Mouse (Mus musculus) kidney, postnatal 0 days (tissue): Measurements from ENCODE around the gene AL732309.1. TPM values are rescaled to one million over a fixed set of nuclear protein-coding genes. Genes with fewer than 3 reads are reported as not detected.

Experiments used
- ATAC-seq: fragments of 200-750 bp; cut with Nextera tagmentation; replicated peaks from 2 replicates; pipeline ENCODE4 v1.8.0; 2017; ENCODE audit warnings: low read depth, moderate number of reproducible peaks, moderate TSS enrichment, moderate library complexity; ENCODE audit not compliant: low FRiP score
- DNase-seq: peaks from one replicate; pipeline ENCODE4 v3.0.0-alpha.2; 2016; ENCODE audit warnings: low spot score
- H3K27ac ChIP-seq: fragments of 300-500 bp; sonication (generic); 2 replicates; pipeline ENCODE4 v1.5.1; 2014; ENCODE audit warnings: mild to moderate bottlenecking
- H3K27me3 ChIP-seq: fragments of 300-500 bp; sonication (generic); 2 replicates; pipeline ENCODE4 v1.6.1; 2014; ENCODE audit warnings: low read length, mixed read lengths; ENCODE audit not compliant: insufficient read depth
- H3K36me3 ChIP-seq: fragments of 300-500 bp; sonication (generic); 2 replicates; pipeline ENCODE4 v1.6.1; 2014; ENCODE audit warnings: low read length, mixed read lengths; ENCODE audit not compliant: insufficient read depth
- H3K4me1 ChIP-seq: fragments of 300-500 bp; sonication (generic); replicated peaks from 2 replicates; pipeline ENCODE4 v1.6.1; 2014; ENCODE audit warnings: antibody characterized with exemption, low read length, mixed read lengths; ENCODE audit not compliant: insufficient read depth
- H3K4me2 ChIP-seq: fragments of 300-500 bp; sonication (generic); 2 replicates; pipeline ENCODE4 v1.6.1; 2014; ENCODE audit warnings: mild to moderate bottlenecking, low read length, moderate library complexity, mixed read lengths
- H3K4me3 ChIP-seq: fragments of 300-500 bp; sonication (generic); replicated peaks from 2 replicates; pipeline ENCODE4 v1.5.1; 2014; ENCODE audit warnings: low read depth, low read length
- H3K9ac ChIP-seq: fragments of 300-500 bp; sonication (generic); 2 replicates; pipeline ENCODE4 v1.6.1; 2014; ENCODE audit warnings: low read depth, low read length
- H3K9me3 ChIP-seq: fragments of 300-500 bp; sonication (generic); replicated peaks from 2 replicates; pipeline ENCODE4 v1.6.1; 2016; ENCODE audit warnings: low read length, inconsistent platforms, mixed read lengths
- CTCF ChIP-seq: IDR thresholded peaks from 2 replicates; pipeline ENCODE4 v1.5.1; 2016; ENCODE audit warnings: antibody characterized with exemption, low read depth, mild to moderate bottlenecking, moderate library complexity
- WGBS: fragments of 180-500 bp; shearing (Covaris S2); extraction: QIAGEN DNeasy Blood & Tissue Kit; methylation state at CpG from one replicate; pipeline ENCODE4 v1.1.7; 2014; 5-methylcytosine and 5-hydroxymethylcytosine counted together
- polyA plus RNA-seq: library from polyadenylated mRNA; unstranded; fragments of >200 nt; fragmentation: Nextera tagmentation; extraction: Ambion mirVana; gene quantifications from 2 replicates; pipeline ENCODE4 v1.2.1, GENCODE M21; 2015

The AL732309.1 gene
- polyA plus RNA-seq, 1 experiment from 2014 or later: 2.7 TPM

- Histone ChIP-seq H3K4me2 (no peak within 1 kb of the TSS), H3K27ac (peak within 1 kb of the TSS; percentile 47; the same call in 1 of the 2 replicates), H3K9ac (no peak within 1 kb of the TSS), H3K36me3 (no peaks in the 10 kb centered on the region), H3K4me1 (peaks cover 13% of the 10 kb centered on the region), H3K4me3 (no peak within 1 kb of the TSS), H3K9me3 (no peaks in the 10 kb centered on the region), H3K27me3 (no peaks in the 10 kb centered on the region)
- no peak for TF ChIP-seq CTCF
- DNase-seq (peak; percentile 25), ATAC-seq (no peak)
- WGBS: 35% methylated on average over 8 of the region's 8 CpGs
Measured at GRCm38 (mm10) chr2:25236614-25237013, 10.0 kb downstream of the AL732309.1 start, which contains the start of gene Rnf224. TSS of gene Rnf224 (minus strand) at chr2:25236787.

GRCm38 (mm10) chr2:25234551-25235220 is 12.0 kb downstream of the AL732309.1 start:
- Histone ChIP-seq H3K27ac (peak overlapping the region; percentile 25; the same call in 1 of the 2 replicates), H3K36me3 (no peaks in the 10 kb centered on the region), H3K9ac (no peak overlapping the region), H3K4me1 (no peaks in the 10 kb centered on the region), H3K9me3 (no peaks in the 10 kb centered on the region), H3K4me2 (no peak overlapping the region), H3K4me3 (no peak overlapping the region), H3K27me3 (no peaks in the 10 kb centered on the region)
- DNase-seq (peak; percentile 11), ATAC-seq (peak; percentile 67)
- no peak for TF ChIP-seq CTCF
- WGBS: 71% methylated on average over 5 of the region's 5 CpGs

GRCm38 (mm10) chr2:25234050-25234449 is 12.6 kb downstream of the AL732309.1 start, which contains the start of gene Slc34a3:
TSS of gene Slc34a3 (minus strand) at chr2:25234364.
- 76% methylated on average over 3 of the region's 3 CpGs for WGBS
- peak within 1 kb of the TSS; percentile 25; the same call in 1 of the 2 replicates for H3K27ac ChIP-seq

GRCm38 (mm10) chr2:25233421-25233820 is 13.2 kb downstream of the AL732309.1 start:
- WGBS: 67% methylated on average over 4 of the region's 4 CpGs
- TF ChIP-seq CTCF: no peak
- H3K27me3 ChIP-seq: no peaks in the 10 kb centered on the region
- 0 out of 2 replicates have a peak, but pooled peaks cover 5% of the 10 kb centered on the region for H3K4me1 ChIP-seq
- H3K9ac ChIP-seq: no peak overlapping the region
- no peak overlapping the region for H3K4me2 ChIP-seq
- H3K36me3 ChIP-seq: no peaks in the 10 kb centered on the region
- H3K9me3 ChIP-seq: no peaks in the 10 kb centered on the region
- H3K4me3 ChIP-seq: no peak overlapping the region
- H3K27ac ChIP-seq: no peak overlapping the region
- no peak for ATAC-seq
- no peak for DNase-seq

More at GRCm38 (mm10) chr2:25234050-25234449, 12.6 kb downstream of the AL732309.1 start, which contains the start of gene Slc34a3:
- DNase-seq (no peak), ATAC-seq (no peak; the same call in 1 of the 2 replicates)
- H3K4me3 ChIP-seq: no peak within 1 kb of the TSS
- H3K4me2 ChIP-seq: no peak within 1 kb of the TSS
- no peak for TF ChIP-seq CTCF
- 0 out of 2 replicates have a peak, but pooled peaks cover 1% of the 10 kb centered on the region for H3K4me1 ChIP-seq
- H3K27me3 ChIP-seq: no peaks in the 10 kb centered on the region
- no peaks in the 10 kb centered on the region for H3K36me3 ChIP-seq
- no peak within 1 kb of the TSS for H3K9ac ChIP-seq
- H3K9me3 ChIP-seq: no peaks in the 10 kb centered on the region

GRCm38 (mm10) chr2:25231038-25231437 is 15.6 kb downstream of the AL732309.1 start:
- TF ChIP-seq CTCF: no peak
- Histone ChIP-seq H3K4me2 (no peak overlapping the region), H3K4me1 (peaks cover 12% of the 10 kb centered on the region), H3K4me3 (no peak overlapping the region), H3K9ac (no peak overlapping the region), H3K27ac (no peak overlapping the region), H3K9me3 (no peaks in the 10 kb centered on the region), H3K36me3 (no peaks in the 10 kb centered on the region), H3K27me3 (no peaks in the 10 kb centered on the region)
- DNase-seq (no peak), ATAC-seq (no peak)
- 61% methylated on average over 12 of the region's 12 CpGs for WGBS

- WGBS: 87% methylated on average over 7 of the region's 7 CpGs
- ATAC-seq (no peak), DNase-seq (no peak)
- Histone ChIP-seq H3K9ac (no peak overlapping the region), H3K27ac (no peak overlapping the region), H3K9me3 (no peaks in the 10 kb centered on the region), H3K27me3 (no peaks in the 10 kb centered on the region), H3K4me1 (peaks cover 17% of the 10 kb centered on the region), H3K4me2 (no peak overlapping the region), H3K4me3 (no peak overlapping the region), H3K36me3 (no peaks in the 10 kb centered on the region)
- TF ChIP-seq CTCF: no peak
Measured at GRCm38 (mm10) chr2:25230581-25230980, 16.1 kb downstream of the AL732309.1 start.
